Mouse (Mus musculus): ENCODE data around the gene Ahnak2.

Gene Ahnak2

GRCm38 (mm10) chr12:112795466-112796104, 6.9 kb downstream of the Ahnak2 start:
- DNase-seq = no peak

GRCm38 (mm10) chr12:112794998-112795397, 7.5 kb downstream of the Ahnak2 start:
- no peak for DNase-seq

- DNase-seq = no peak
Observed at GRCm38 (mm10) chr12:112794356-112794816, 8.1 kb downstream of the Ahnak2 start.

- DNase-seq = no peak
Observed at GRCm38 (mm10) chr12:112793601-112794355, 8.7 kb downstream of the Ahnak2 start.

GRCm38 (mm10) chr12:112791026-112791425, 11.4 kb downstream of the Ahnak2 start:
- no peak for DNase-seq

- no peak for DNase-seq
Observed at GRCm38 (mm10) chr12:112774481-112774880, 28.0 kb downstream of the Ahnak2 start.

GRCm38 (mm10) chr12:112774026-112774425, 28.4 kb downstream of the Ahnak2 start:
- no peak for DNase-seq

- no peak for DNase-seq
Observed at GRCm38 (mm10) chr12:112773366-112773765, 29.1 kb downstream of the Ahnak2 start.

- DNase-seq = no peak
Observed at GRCm38 (mm10) chr12:112772306-112772705, 30.2 kb downstream of the Ahnak2 start.

- no peak for DNase-seq
Observed at GRCm38 (mm10) chr12:112770396-112770795, 32.1 kb downstream of the Ahnak2 start.

GRCm38 (mm10) chr12:112769751-112770150, 32.7 kb downstream of the Ahnak2 start:
- DNase-seq = no peak

- no peak for DNase-seq
Observed at GRCm38 (mm10) chr12:112769031-112769430, 33.4 kb downstream of the Ahnak2 start.

- DNase-seq = no peak
Observed at GRCm38 (mm10) chr12:112768166-112768565, 34.3 kb downstream of the Ahnak2 start.

- no peak for DNase-seq
Observed at GRCm38 (mm10) chr12:112767036-112767890, 35.2 kb downstream of the Ahnak2 start.

- DNase-seq = no peak
Observed at GRCm38 (mm10) chr12:112766586-112766985, 35.9 kb downstream of the Ahnak2 start.

GRCm38 (mm10) chr12:112764991-112765390, 37.5 kb downstream of the Ahnak2 start:
- DNase-seq = no peak

- DNase-seq = no peak
Observed at GRCm38 (mm10) chr12:112764141-112764540, 38.3 kb downstream of the Ahnak2 start.

GRCm38 (mm10) chr12:112763176-112763575, 39.3 kb downstream of the Ahnak2 start:
- DNase-seq = no peak

- no peak for DNase-seq
Observed at GRCm38 (mm10) chr12:112762018-112762417, 40.4 kb downstream of the Ahnak2 start.

- DNase-seq = no peak
Observed at GRCm38 (mm10) chr12:112761411-112761810, 41.0 kb downstream of the Ahnak2 start.

- DNase-seq = no peak
Observed at GRCm38 (mm10) chr12:112760154-112760926, 42.1 kb downstream of the Ahnak2 start, which contains the start of gene Pld4. TSS of gene Pld4 (plus strand) at chr12:112760655.

GRCm38 (mm10) chr12:112759471-112759870, 43.0 kb downstream of the Ahnak2 start:
- DNase-seq = no peak
